Mouse (Mus musculus) E14TG2a.4 (cell line): ENCODE results near the gene Mier3.
A peak's percentile ranks its signal among the peaks of the same experiment; 100 is the strongest.

Experiments used
- H3K27me3 ChIP-seq: 2 replicates; pipeline ENCODE4 v1.6.1; 2014; ENCODE audit warnings: low read length, control low read depth; ENCODE audit not compliant: insufficient read depth
- H3K36me3 ChIP-seq: 2 replicates; pipeline ENCODE4 v1.6.1; 2014; ENCODE audit warnings: low read length, control low read depth; ENCODE audit not compliant: insufficient read depth
- H3K4me1 ChIP-seq: replicated peaks from 2 replicates; pipeline ENCODE4 v1.6.1; 2014; ENCODE audit warnings: low read depth, low read length, control low read depth
- H3K4me3 ChIP-seq: replicated peaks from 2 replicates; pipeline ENCODE4 v1.5.1; 2014; ENCODE audit warnings: mild to moderate bottlenecking, low read length
- H3K9me3 ChIP-seq: 2 replicates; pipeline ENCODE4 v1.6.1; 2014; ENCODE audit warnings: low read length, control low read depth
- CTCF ChIP-seq: conservative IDR thresholded peaks from 2 replicates; pipeline ENCODE4 v1.5.1; 2014; ENCODE audit warnings: low read length
- NANOG ChIP-seq: IDR thresholded peaks from 2 replicates; pipeline ENCODE4 v1.6.1; 2014; ENCODE audit warnings: borderline replicate concordance, low read length, mixed read lengths
- POU5F1 ChIP-seq: IDR thresholded peaks from 2 replicates; pipeline ENCODE4 v1.6.1; 2014; ENCODE audit warnings: low read length, borderline replicate concordance

Mier3 gene

DNA sequence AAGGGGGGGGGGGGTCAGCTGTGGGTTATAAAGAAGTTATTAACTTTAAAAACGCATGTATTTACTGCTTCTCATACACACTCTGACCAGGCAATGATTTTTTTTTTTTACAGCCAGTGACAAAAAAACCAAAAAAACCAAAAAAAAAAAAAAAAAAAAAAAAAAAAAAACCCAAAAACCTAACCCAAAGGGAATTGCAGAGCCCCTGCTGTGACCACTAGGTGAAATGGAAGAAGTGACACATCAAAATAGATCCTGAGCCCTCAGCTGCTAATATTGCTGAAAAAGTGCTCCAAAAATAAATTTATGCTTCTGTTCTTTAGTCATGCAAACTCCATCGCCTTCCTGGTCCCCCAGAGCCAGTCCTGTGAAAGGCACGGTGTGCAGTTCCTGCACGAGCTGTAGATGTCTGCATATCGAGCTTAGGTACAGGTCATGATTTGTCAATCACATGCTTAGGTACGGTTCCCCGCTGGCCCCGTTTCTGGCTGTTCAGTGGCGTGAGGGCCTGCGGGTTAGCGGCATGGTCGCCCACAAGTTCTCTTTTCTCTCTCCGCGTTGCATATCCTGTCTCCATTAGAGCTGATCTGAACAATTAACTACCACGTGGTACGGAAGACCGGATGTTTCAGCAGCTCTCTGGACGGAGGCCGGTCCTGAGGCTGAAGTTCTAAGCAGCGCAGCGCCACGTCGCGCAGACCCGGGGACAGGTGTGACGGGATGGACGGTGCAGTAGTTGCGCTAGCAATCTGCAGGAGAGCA, 67.7 kb downstream of the Mier3 start:
- no peak for TF ChIP-seq NANOG
- no peak for TF ChIP-seq CTCF
- no peak for TF ChIP-seq POU5F1
- peaks cover 12% of the 10 kb centered on the region for H3K4me1 ChIP-seq

GRCm38 (mm10) chr13:111753321-111753720, 72.5 kb downstream of the Mier3 start:
- Histone ChIP-seq H3K36me3 (peaks cover 93% of the 10 kb centered on the region), H3K27me3 (no peaks in the 10 kb centered on the region), H3K4me1 (peaks cover 8% of the 10 kb centered on the region), H3K4me3 (no peak overlapping the region), H3K9me3 (peaks cover 3% of the 10 kb centered on the region; the same call in 1 of the 2 replicates)
- no peak for TF ChIP-seq CTCF
- TF ChIP-seq POU5F1: no peak
- no peak for TF ChIP-seq NANOG

More for the DNA sequence above, 67.7 kb downstream of the Mier3 start:
- Histone ChIP-seq H3K27me3 (no peaks in the 10 kb centered on the region), H3K9me3 (no peaks in the 10 kb centered on the region), H3K4me3 (peak overlapping the region; percentile 32; the same call in 1 of the 2 replicates), H3K36me3 (peaks cover 55% of the 10 kb centered on the region)

DNA sequence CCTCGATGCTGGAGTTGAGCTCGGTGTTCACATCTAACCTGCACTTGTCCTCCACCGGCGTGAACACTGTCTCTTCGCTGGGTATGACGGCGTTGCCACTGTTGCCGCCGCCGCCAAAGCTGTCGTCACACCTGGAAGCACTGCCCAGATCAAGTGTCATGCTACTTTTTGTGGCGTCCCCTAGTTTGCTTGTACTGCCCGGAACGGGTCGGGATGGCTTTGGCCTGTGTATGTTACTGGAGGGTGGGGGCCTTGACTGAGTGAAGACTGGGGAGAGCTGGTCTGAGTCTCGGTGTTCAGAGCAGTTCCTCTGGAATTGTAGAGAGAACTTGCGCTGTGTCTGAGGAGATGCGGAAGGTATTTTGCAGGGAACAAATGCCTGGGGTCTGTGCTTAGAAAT, 74.6 kb downstream of the Mier3 start:
- H3K4me3 ChIP-seq: no peak overlapping the region
- H3K27me3 ChIP-seq: no peaks in the 10 kb centered on the region
- no peaks in the 10 kb centered on the region; the same call in 1 of the 2 replicates for H3K4me1 ChIP-seq
- no peak for TF ChIP-seq NANOG
- TF ChIP-seq POU5F1: no peak
- no peak for TF ChIP-seq CTCF
- peaks cover 98% of the 10 kb centered on the region for H3K36me3 ChIP-seq
- H3K9me3 ChIP-seq: peaks cover 3% of the 10 kb centered on the region; the same call in 1 of the 2 replicates

GRCm38 (mm10) chr13:111755937-111756336, 75.2 kb downstream of the Mier3 start:
- TF ChIP-seq NANOG (no peak), POU5F1 (no peak), CTCF (no peak)
- Histone ChIP-seq H3K27me3 (no peaks in the 10 kb centered on the region), H3K36me3 (peaks cover 98% of the 10 kb centered on the region), H3K4me3 (no peak overlapping the region), H3K9me3 (peaks cover 3% of the 10 kb centered on the region; the same call in 1 of the 2 replicates), H3K4me1 (no peaks in the 10 kb centered on the region; the same call in 1 of the 2 replicates)

DNA sequence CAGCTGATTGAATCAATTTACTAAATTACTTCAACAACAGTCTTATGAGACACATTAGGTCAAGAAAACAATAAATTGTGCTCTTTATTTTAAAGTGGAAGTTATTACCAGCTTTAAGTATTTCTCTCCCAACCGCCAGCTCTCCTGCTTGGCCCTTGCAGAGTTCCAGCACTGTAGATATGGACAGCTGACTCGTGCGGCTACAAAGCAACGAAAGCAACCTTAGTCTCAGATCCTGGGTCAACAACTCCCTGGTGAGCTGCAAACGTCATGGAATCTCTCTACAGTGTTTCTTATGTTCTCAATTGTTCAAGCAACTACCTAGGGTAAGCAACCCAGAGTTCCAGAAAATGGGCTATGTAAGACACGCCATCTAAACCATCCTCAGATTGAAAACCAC, 76.2 kb downstream of the Mier3 start:
- no peaks in the 10 kb centered on the region for H3K27me3 ChIP-seq
- no peaks in the 10 kb centered on the region; the same call in 1 of the 2 replicates for H3K4me1 ChIP-seq
- TF ChIP-seq NANOG (no peak), CTCF (no peak), POU5F1 (no peak)
- peaks cover 95% of the 10 kb centered on the region for H3K36me3 ChIP-seq
- no peak overlapping the region for H3K4me3 ChIP-seq
- peaks cover 3% of the 10 kb centered on the region; the same call in 1 of the 2 replicates for H3K9me3 ChIP-seq

GRCm38 (mm10) chr13:111762526-111762925, 81.7 kb downstream of the Mier3 start:
- Histone ChIP-seq H3K4me3 (no peak overlapping the region), H3K27me3 (no peaks in the 10 kb centered on the region), H3K4me1 (no peaks in the 10 kb centered on the region; the same call in 1 of the 2 replicates), H3K9me3 (no peaks in the 10 kb centered on the region), H3K36me3 (peaks cover 88% of the 10 kb centered on the region)
- TF ChIP-seq CTCF (no peak), NANOG (no peak), POU5F1 (no peak)
